Mouse (Mus musculus) Muller cell, postnatal 12 days (primary cell): ENCODE measurements around the gene Krtap28-10.

Experiments used
- DNase-seq: peaks from one replicate; pipeline ENCODE4 v3.0.0-alpha.2; 2015; ENCODE audit errors: inconsistent ontology term

The Krtap28-10 gene

GRCm38 (mm10) chr1:83042380-83042779 is at the start of gene Krtap28-10:
Gene Krtap28-10 (minus strand): TSS chr1:83042480.
- DNase-seq: no peak

- DNase-seq: no peak
These were observed 49.0 kb upstream of the Krtap28-10 start for GRCm38 (mm10) chr1:83091268-83091667.

GRCm38 (mm10) chr1:83084790-83085189 is 42.5 kb upstream of the Krtap28-10 start:
- DNase-seq: no peak

GRCm38 (mm10) chr1:83077016-83077415 is 34.7 kb upstream of the Krtap28-10 start:
- DNase-seq: no peak

GRCm38 (mm10) chr1:83076190-83076917 is 34.1 kb upstream of the Krtap28-10 start:
- DNase-seq: no peak

- DNase-seq: peak; percentile 40
These were observed 33.4 kb upstream of the Krtap28-10 start for GRCm38 (mm10) chr1:83075526-83076189.

GRCm38 (mm10) chr1:83067205-83067604 is 24.9 kb upstream of the Krtap28-10 start:
- DNase-seq: no peak

GRCm38 (mm10) chr1:83066577-83066976 is 24.3 kb upstream of the Krtap28-10 start:
- DNase-seq: no peak

- peak; percentile 31 for DNase-seq
These were observed 22.6 kb upstream of the Krtap28-10 start for GRCm38 (mm10) chr1:83064851-83065250.

- no peak for DNase-seq
These were observed 18.4 kb upstream of the Krtap28-10 start, which contains the start of gene Krtap28-13 for GRCm38 (mm10) chr1:83060643-83061042. Gene Krtap28-13 (plus strand): TSS chr1:83060930.

- DNase-seq: no peak
These were observed 17.0 kb upstream of the Krtap28-10 start, which contains the start of gene A030005K14Rik for GRCm38 (mm10) chr1:83059278-83059677. Gene A030005K14Rik (minus strand): TSS chr1:83059378.

GRCm38 (mm10) chr1:83058481-83058880 is 16.2 kb upstream of the Krtap28-10 start:
- no peak for DNase-seq

- no peak for DNase-seq
These were observed 2.7 kb upstream of the Krtap28-10 start, which contains the start of gene Gm47969 for GRCm38 (mm10) chr1:83044882-83045427. Gene Gm47969 (plus strand): TSS chr1:83044932.

GRCm38 (mm10) chr1:83039080-83039479 is 3.2 kb downstream of the Krtap28-10 start:
- no peak for DNase-seq

- DNase-seq: peak; percentile 66
These were observed 4.1 kb downstream of the Krtap28-10 start, which contains the start of gene Slc19a3 for GRCm38 (mm10) chr1:83038109-83038672. Gene Slc19a3 (minus strand): TSS chr1:83038448.

GRCm38 (mm10) chr1:83036892-83037667 is 5.2 kb downstream of the Krtap28-10 start:
- no peak for DNase-seq

GRCm38 (mm10) chr1:83034509-83034908 is 7.8 kb downstream of the Krtap28-10 start:
- DNase-seq: no peak

- DNase-seq: no peak
These were observed 9.8 kb downstream of the Krtap28-10 start for GRCm38 (mm10) chr1:83032508-83032907.

GRCm38 (mm10) chr1:83031950-83032349 is 10.3 kb downstream of the Krtap28-10 start:
- no peak for DNase-seq

- DNase-seq: no peak
These were observed 25.7 kb downstream of the Krtap28-10 start for GRCm38 (mm10) chr1:83016556-83016955.

- no peak for DNase-seq
These were observed 26.9 kb downstream of the Krtap28-10 start for GRCm38 (mm10) chr1:83015329-83015879.
